Mouse (Mus musculus): ENCODE results near the gene Scarf1.
A peak's percentile ranks its signal among the peaks of the same experiment; 100 is the strongest.
"Not testable (repeated sequence)": the region's sequence is repeated elsewhere in the genome, so short reads cannot be mapped to it uniquely, and the experiment has no call there.

Gene Scarf1

DNA sequence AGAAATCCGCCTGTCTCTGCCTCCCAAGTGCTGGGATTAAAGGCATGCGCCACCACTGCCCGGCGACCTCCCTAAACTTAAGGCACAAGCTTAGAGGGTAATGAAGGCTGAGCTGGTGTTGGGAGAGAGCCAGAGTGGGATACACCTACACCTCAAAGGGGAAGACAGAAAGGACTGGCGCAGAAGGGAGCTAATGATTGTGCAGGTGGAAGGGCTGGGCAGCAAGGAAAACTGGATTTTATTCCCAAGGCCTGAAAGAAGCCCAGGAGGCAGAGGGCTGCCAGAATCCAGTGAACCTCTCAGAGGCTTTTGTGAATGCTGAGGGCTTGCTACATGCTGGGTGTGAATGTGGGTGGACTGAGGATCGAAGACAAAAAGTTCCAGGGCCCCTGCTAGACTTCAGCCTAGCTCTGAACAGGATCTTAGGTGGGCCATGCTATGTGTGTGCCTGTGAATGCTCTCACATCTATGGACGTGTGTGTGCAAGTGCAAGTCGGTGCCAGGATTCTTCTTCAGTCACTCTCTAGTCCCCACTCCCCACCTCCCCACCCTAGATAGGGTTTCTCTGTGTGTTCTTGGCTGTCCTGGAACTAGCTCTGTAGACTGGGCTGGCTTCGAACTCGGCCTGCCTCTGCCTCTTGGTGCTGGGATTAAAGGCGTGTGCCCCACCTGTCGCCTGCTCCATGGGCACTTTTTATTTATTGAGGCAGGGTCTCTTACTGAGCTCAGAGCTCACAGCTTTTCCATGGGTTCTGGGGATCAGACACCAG, 23.1 kb downstream of the Scarf1 start:
- no peak for ATAC-seq (ENCODE audit: insufficient number of reproducible peaks, low FRiP score, low TSS enrichment)

DNA sequence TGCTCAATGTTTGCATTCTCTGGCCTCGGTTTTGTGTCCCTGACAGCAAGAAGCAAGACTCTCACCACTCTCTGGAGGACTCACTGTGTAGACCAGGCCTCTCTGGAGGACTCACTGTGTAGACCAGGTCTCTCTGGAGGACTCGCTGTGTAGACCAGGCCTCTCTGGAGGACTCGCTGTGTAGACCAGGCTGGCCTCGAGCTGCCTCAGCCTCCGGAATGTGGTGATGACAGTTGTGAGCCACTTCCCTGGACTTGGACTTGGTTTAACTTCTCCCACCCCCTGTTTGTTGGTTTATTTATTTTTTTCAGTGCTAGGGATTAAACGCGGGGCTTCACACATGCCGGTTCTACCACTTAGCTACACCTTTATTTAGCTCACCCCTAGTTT, 23.7 kb downstream of the Scarf1 start:
- ATAC-seq (ENCODE audit: insufficient number of reproducible peaks, low FRiP score, low TSS enrichment): no peak

DNA sequence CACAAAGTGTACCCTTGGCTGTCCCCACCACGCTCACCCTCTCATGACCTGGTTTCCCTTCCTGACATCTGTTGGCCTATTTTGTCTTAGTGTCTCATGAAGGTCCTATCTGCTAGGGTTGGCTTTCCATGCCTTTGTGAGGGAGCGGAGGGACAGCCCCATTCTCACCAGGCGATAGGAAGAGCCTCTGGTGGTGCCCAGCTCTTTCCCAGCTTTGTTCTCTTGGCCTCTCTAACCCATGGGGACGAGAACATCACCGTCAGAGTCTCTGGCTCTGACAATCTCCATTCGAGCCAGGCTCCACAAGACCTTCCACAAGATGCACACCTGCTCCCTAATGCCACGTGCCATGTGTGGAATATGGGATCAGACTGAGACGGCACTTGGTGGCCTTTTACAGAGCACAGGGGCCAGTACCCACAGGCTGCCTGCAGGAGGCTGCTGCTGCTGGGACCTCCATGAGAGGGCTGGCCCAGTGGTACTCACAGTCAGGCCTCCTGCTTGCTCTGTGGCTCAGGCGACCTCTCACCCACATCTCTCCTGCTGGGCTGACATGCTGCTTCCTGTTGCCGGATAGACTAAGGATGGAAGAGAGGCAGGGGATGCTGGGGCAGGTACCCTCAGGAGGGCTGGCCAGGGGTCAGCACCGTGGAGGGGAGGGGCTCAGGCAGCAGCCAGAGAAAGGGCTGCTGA, 24.3 kb downstream of the Scarf1 start:
- peak; percentile 42; the same call in 1 of the 2 replicates for ATAC-seq (ENCODE audit: insufficient number of reproducible peaks, low FRiP score, low TSS enrichment)

DNA sequence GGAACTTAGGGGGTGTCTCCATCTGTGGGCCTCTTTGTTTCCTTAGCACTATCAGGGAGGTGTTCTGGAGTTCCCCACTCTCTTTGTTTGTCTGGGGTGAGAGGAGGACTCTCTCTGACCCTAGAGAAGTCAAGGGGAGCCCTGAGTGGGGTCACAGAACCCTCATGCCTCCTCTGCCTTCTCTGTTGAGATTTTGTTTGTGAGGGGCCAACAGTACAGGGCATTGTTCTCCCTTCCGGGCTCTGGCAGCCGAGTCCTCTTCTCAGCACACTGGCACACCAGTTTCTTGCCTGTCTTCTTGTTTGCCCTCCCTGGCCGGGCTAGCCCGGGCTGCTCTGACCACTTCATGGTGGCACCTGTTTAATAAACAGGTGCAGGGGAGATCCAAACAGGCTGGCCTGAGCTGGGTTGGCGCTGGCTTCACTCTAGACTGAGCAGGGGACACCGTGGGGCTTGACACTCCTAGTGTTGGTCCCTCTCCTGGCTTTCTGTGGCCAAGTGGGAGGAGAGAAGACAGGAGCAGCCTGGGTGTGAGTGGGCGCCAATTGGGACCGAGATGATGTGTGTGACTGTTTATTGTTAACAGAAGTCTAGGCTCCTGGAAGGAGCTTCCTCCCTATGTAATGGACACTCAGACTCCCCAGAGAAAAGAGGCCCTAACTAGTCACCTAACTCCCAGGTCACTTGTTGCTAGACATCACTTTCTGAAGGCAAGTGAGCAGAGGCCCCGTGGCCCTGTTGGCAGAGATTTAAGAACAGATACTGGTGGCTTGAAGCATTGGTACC, 25.0 kb downstream of the Scarf1 start:
- ATAC-seq (ENCODE audit: insufficient number of reproducible peaks, low FRiP score, low TSS enrichment): no peak

DNA sequence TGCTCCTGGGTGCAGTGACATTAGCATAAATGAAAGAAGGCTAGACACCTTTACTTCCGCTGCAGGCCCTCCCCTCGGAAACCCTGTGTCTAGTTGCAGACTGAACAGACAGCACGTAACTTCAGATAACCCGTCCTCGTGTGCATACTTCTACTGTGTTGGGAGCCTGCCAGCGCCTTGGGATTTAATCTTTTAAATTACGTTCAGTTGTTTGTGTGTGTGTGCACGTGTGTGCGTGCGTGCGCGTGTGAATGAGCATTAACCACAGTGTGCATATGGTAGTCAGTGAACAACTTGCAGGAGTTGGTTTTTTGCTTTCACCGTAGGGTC, 25.6 kb downstream of the Scarf1 start:
- ATAC-seq (ENCODE audit: insufficient number of reproducible peaks, low FRiP score, low TSS enrichment): no peak

DNA sequence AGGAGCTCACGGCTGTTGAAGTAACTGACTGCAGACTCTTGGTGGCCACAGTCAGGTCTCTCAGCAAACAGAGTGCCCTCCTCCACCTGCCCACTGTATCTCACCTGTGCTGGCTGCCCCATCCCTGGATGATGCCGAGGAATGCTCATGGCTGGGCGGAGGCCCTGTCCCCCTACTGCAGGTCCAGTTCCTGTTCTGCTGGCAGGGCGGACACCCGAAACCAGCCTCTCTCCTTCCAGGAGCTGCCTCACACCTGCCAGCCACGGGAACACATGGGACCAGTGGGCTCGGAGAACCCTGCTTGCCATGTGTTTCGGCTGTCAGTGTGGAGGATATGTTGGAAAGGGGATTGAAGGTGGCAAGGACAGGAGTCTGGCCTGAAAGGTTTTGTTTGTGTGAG, 26.9 kb downstream of the Scarf1 start:
- ATAC-seq (ENCODE audit: insufficient number of reproducible peaks, low FRiP score, low TSS enrichment): no peak

DNA sequence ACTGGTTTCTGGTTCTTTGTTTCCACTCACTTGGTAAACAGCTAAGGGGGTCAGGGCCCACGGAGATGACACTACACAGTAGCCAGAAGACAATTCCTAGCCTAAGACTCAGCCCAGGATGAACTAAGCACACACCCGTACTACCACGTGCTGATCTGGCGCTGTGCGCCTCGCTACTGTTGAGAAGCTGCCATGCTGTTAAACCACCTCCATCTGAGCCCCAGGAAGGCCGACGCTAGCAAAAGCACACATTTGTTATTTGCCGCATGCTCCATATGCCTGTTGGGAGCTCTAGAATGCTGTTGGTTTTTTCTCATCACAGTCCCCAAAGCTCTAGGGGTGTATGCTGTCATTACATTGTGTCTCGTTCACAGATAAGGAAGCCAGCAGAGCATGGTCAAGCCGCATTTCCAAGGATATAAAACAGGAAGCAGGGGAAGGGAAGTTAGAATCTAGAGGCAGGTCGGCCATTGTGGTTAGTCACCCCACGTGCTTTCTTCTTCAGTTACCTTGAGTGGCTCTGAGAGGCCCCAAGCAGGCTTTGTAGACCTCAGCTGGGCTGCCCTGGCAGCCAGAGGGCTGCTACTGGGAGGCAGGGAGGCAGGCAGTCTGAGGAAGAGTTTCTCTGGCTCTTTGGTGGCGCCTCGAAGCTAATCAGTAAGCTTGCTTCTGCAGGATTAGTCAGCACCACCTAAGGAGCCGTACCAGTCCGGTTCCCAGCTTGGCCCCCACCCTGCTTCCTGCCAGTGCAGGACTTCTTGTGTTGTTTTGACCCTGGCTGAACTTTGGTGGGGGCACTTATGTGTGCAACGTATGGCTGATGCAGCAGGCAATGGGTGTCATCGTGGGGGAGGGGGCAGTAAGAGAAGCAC, 27.6 kb downstream of the Scarf1 start:
- no peak for ATAC-seq (ENCODE audit: insufficient number of reproducible peaks, low FRiP score, low TSS enrichment)

DNA sequence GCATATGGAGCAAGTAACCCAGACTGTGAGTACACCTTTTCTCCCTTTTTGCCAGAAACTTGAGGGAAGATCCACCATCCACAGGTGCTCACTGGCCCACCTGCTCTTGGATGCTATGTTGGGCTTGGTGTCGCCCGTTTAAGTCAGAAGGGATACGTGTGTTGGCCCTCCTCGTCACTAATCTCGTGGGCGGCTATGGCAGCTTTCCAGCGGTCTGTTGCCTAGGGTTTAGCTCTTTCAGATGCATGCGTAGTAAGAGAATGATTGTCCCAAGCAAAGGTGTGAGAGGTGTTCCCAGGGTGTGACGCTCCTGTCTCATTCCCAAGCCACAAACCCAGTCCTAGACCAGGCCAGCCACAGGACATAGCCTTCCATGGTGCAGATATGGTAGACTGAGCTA, 31.4 kb downstream of the Scarf1 start:
- no peak for ATAC-seq (ENCODE audit: insufficient number of reproducible peaks, low FRiP score, low TSS enrichment)

DNA sequence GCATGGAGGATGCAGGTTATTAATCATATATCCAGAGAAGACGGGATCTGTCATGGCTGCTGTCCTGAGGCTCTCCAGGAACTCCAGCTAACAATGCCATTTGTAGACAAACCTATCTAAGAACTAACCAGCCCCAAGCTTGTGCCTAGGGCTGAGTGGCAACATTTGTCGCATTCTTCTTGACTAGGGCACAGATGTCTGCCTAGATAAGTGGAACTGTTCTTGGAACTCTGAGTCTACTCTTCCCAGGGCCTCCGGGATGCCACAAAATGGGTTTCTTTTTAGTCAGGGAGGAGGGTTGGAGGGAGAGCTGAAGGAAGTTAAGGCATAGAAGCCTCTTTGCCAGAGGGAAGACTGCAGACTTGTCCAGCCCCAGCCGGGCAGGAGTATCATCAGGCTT, 32.7 kb downstream of the Scarf1 start:
- no peak for ATAC-seq (ENCODE audit: insufficient number of reproducible peaks, low FRiP score, low TSS enrichment)

DNA sequence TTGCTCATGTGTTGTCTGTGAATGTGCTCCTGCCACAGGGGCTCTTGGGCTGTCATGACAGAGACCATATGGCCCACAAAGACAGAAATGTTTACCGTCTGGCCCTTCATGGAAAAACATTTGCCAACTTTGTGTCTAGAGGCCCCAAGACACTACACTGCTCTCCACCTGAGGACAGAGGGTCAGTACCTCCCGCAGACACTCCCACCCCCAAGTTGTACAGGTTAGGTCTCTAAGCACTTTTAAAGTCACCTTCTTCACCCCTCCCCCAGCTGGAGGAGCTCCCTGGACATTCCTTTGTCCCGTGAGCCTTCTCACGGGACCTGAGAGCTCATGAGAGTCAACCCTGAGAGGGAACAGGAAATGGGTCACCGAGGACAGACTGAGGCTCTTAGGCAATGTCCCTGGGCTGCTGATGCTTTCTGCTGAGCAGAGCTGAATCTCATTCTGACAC, 36.3 kb downstream of the Scarf1 start:
- no peak for ATAC-seq (ENCODE audit: insufficient number of reproducible peaks, low FRiP score, low TSS enrichment)

DNA sequence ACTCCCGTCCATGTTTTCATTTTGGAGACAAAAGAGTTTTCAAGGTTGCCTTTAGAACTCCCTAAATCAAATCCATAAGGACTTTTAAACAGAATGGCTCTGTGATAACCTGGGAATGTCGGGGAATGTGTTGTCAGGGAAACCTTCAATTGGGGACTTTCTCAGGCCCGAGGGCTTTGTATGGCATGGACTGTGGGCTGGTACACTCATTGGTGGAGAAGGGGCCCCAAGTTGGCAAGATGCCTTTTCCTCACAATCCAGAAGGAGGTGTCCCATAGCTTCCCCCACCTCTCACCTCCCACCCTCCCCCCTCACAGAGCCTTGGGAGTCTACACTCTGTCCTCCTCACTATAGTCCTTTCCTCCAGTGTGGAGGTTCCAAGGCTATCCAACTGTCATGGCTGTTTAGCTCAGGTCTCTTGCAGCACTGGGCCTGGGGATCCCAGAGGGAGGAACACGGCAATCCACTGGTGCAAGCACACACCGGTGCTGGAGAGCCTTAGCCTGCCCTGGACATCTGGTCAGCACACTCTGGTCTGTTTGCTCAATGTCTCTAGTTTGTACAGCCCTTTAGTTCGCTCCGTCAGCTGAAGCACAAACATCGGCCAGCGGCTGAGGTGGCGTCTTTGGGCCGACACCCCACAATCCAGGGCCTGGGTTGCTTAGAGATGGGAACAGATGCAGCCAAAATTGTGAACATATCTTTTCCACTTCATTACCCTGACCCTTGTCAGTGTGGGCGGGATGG, 37.0 kb downstream of the Scarf1 start:
- ATAC-seq (ENCODE audit: insufficient number of reproducible peaks, low FRiP score, low TSS enrichment): no peak

DNA sequence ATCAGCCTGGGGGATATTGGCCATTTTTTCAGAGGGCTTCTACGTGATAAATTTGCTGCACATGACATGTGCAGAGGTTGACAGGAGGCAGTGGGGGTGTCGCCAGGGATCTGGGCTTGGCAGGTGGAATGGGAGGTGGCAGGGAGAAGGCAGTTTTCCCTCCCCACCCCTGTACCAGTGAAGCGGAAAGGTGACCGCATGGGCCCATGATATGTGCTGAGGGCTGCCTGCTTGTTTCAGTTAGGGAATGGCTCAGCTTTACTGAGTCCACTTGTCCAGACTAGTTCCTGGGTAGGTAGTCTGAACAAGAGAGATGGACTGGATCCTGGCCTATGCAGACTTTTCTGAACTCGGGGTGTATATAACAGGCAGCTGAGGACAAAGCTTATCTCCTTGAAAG, 38.0 kb downstream of the Scarf1 start:
- no peak for ATAC-seq (ENCODE audit: insufficient number of reproducible peaks, low FRiP score, low TSS enrichment)

DNA sequence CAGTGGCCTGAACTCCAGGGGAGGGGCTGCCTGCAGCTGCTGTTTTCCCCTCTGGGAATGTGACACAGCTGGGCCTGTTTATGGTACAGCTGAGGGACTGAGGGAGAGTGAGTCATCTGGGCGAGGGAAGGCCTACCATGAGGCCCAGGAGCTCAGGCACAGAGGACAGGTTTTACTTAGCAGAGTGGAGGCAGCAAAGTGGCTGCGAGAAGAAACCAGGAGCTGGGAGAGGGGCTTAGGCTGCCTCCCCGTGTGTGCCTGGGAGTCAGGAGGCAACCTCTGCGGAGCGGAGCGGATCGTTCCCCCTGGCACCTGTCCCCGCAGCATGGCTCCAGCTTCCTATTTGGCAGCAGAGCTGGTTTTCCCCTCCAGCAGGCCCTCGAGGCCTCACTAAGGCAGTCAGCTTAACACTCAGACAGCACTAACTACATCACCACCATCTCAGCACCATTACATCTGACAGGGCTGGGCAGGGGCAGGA, 38.7 kb downstream of the Scarf1 start:
- peak; percentile 68; the same call in 1 of the 2 replicates for ATAC-seq (ENCODE audit: insufficient number of reproducible peaks, low FRiP score, low TSS enrichment)

DNA sequence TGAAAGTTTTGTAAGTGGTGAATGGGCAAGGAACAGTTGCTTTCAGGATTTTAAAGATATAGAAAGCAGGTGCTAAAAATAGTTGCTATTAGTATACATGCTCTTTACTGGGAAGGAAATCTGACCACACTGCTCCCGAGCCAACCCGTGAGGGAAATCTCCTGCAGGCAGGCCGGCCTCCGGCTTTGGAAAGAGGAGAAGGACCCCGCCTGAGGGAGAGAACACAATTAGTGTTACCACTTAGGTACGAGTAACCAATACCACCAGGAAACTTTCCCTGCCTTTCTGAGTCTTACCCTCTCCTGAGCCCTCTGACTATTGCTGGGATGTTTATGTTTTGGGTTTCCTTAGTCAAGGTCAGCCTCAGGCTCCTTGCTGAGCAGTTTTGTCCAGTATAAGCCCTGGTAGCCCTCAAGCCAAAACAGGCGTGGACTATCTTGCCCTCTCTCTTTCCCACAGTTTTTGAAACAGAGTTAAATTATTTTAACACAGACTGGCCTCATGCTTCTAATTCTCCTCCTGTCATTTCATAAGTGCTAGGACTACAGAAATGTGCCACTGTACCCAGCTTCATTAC, 39.7 kb downstream of the Scarf1 start:
- ATAC-seq (ENCODE audit: insufficient number of reproducible peaks, low FRiP score, low TSS enrichment): no peak

DNA sequence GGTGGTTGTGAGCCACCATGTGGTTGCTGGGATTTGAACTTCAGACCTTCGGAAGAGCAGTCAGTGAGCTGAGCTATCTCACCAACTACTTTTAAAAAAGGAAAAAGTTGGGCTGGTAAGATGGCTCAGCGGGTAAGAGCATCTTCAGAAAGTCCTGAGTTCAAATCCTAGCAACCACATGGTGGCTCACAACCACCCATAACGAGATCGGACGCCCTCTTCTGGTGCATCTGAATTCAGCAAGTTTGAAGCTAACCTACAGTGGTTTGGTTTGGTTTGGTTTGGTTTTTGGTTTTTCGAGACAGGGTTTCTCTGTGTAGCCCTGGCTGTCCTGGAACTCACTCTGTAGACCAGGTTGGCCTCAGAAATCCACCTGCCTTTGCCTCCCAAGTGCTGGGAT, 42.7 kb downstream of the Scarf1 start:
- ATAC-seq (ENCODE audit: insufficient number of reproducible peaks, low FRiP score, low TSS enrichment): not testable (repeated sequence)

DNA sequence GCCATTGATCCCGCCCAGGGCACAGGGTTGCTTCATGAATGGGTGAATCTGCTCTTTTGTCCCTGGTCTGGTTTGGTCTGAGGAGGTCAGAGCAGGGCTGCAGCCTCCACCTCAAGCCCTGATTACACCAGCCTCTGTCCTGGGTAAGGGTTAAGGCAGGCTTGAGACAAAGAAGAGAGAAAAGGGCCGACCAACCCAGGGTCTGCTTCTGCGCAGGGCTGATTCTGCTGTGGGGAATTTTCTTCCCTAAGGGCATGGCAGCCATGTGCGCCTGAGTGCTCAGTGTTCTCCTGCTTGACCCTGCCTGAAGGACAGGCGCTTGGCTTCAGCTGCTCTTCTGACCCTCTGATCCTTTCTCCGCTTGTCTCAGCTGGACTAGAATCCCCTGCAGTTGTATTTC, 43.8 kb downstream of the Scarf1 start:
- no peak for ATAC-seq (ENCODE audit: insufficient number of reproducible peaks, low FRiP score, low TSS enrichment)

DNA sequence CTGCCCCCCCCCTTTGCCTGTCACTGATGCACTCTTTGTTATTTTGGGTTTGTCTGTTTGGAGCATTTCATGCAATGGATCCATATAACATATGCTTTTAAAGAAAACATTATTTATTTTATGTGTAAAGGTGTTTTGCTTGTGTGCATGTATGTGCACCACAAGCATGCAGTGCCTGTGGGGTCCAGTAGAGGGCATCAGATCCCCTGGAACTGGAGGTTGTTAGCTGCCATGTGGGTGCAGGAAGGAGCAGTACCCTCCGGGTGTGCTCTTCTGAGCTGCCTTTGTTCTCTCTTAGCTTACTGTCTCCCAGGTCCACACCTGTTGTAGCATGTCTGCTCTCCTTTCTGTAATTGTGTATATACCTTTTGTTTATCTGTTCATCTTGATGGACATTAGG, 44.8 kb downstream of the Scarf1 start:
- no peak for ATAC-seq (ENCODE audit: insufficient number of reproducible peaks, low FRiP score, low TSS enrichment)

DNA sequence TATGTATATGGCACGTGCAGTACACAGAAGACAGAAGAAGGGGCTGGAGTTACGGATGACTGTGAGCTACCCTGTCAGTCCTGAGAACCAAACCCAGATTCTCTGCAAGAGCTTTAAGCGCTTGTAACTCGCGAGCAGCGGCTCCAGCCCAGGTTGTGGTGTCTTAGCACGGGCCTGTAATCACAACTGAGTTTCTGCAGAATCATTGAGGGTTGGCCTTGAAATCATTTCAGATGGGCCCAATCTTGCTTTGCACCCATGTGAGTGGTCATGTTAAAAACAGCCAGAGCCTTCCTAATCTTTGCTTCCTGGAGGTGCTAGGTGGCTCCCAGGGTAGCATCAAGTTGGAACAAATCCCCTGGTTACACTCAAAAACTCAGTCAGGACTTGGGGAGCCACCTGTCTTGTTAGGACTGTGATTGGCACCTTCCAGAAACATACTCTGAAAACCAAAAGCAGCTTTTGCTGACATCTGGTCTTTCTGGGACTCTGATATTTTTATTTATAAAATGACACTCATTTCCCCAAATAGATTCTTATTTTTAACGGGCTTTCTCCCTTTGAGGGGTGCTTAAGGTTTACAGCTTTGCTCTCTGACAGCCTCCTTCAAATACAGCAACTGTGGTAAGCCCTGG, 46.6 kb downstream of the Scarf1 start:
- no peak for ATAC-seq (ENCODE audit: insufficient number of reproducible peaks, low FRiP score, low TSS enrichment)
